Mouse (Mus musculus) layer of hippocampus, postnatal 14 days (tissue): ENCODE measurements around the gene Map3k10. TPM values are rescaled to one million over a fixed set of nuclear protein-coding genes. Genes with fewer than 3 reads are reported as not detected.
"Not testable (repeated sequence)": the region's sequence is repeated elsewhere in the genome, so short reads cannot be mapped to it uniquely, and the experiment has no call there.

Experiments used
- DNase-seq, 2 experiments: peaks; one replicate each; pipeline ENCODE4 v3.0.0; 2021 to 2022; ENCODE audit warnings: low spot score in 2 of 2, mixed read lengths in 1 of 2
- total RNA-seq, 2 experiments: library from RNA; stranded (reverse); gene quantifications; 2 replicates each; pipeline ENCODE4 v1.2.3; 2021

Map3k10 gene
- total RNA-seq, 2 experiments from 2014 or later = 197 TPM

- DNase-seq = no peak
Measured at GRCm38 (mm10) chr7:27655545-27655944, 18.9 kb downstream of the Map3k10 start.

- peak; percentile 53 to 68 for DNase-seq
Measured at GRCm38 (mm10) chr7:27654607-27655276, 19.7 kb downstream of the Map3k10 start.

- peak; percentile 77 to 78 for DNase-seq
Measured at GRCm38 (mm10) chr7:27653681-27654437, 20.5 kb downstream of the Map3k10 start, which contains the start of gene Ttc9b. Ttc9b (plus strand) TSS chr7:27653915.

- DNase-seq = peak; percentile 60 to 80
Measured at GRCm38 (mm10) chr7:27650949-27651348, 23.4 kb downstream of the Map3k10 start.

GRCm38 (mm10) chr7:27649723-27650122 lies 24.7 kb downstream of the Map3k10 start:
- no peak for DNase-seq

- no peak for DNase-seq
Measured at GRCm38 (mm10) chr7:27647281-27648002, 27.0 kb downstream of the Map3k10 start.

GRCm38 (mm10) chr7:27646516-27646915 lies 27.9 kb downstream of the Map3k10 start:
- no peak for DNase-seq

- no peak for DNase-seq
Measured at GRCm38 (mm10) chr7:27644471-27644870, 29.9 kb downstream of the Map3k10 start.

- not testable (repeated sequence) for DNase-seq
Measured at GRCm38 (mm10) chr7:27635094-27635493, 39.3 kb downstream of the Map3k10 start.

- DNase-seq = no peak
Measured at GRCm38 (mm10) chr7:27634691-27635090, 39.7 kb downstream of the Map3k10 start.

GRCm38 (mm10) chr7:27633166-27633565 lies 41.2 kb downstream of the Map3k10 start:
- no peak for DNase-seq

GRCm38 (mm10) chr7:27631439-27631838 lies 43.0 kb downstream of the Map3k10 start:
- no peak for DNase-seq

GRCm38 (mm10) chr7:27628816-27629215 lies 45.6 kb downstream of the Map3k10 start:
- DNase-seq = not testable (repeated sequence)

- DNase-seq = no peak
Measured at GRCm38 (mm10) chr7:27628190-27628589, 46.2 kb downstream of the Map3k10 start.

- DNase-seq = no peak
Measured at GRCm38 (mm10) chr7:27627707-27628106, 46.7 kb downstream of the Map3k10 start.

- no peak for DNase-seq
Measured at GRCm38 (mm10) chr7:27624967-27625366, 49.4 kb downstream of the Map3k10 start.

GRCm38 (mm10) chr7:27622234-27622633 lies 52.2 kb downstream of the Map3k10 start:
- no peak for DNase-seq

- peak in 1 of 2 experiments; percentile 66 for DNase-seq
Measured at GRCm38 (mm10) chr7:27621028-27621427, 53.4 kb downstream of the Map3k10 start.

- DNase-seq = peak; percentile 71 to 86
Measured at GRCm38 (mm10) chr7:27613751-27614499, 60.5 kb downstream of the Map3k10 start.

- no peak for DNase-seq
Measured at GRCm38 (mm10) chr7:27612940-27613339, 61.5 kb downstream of the Map3k10 start.

GRCm38 (mm10) chr7:27610871-27611270 lies 63.5 kb downstream of the Map3k10 start:
- no peak for DNase-seq
